ENCODE assay signal across 8 mouse cellular contexts in the genomic region with DNA sequence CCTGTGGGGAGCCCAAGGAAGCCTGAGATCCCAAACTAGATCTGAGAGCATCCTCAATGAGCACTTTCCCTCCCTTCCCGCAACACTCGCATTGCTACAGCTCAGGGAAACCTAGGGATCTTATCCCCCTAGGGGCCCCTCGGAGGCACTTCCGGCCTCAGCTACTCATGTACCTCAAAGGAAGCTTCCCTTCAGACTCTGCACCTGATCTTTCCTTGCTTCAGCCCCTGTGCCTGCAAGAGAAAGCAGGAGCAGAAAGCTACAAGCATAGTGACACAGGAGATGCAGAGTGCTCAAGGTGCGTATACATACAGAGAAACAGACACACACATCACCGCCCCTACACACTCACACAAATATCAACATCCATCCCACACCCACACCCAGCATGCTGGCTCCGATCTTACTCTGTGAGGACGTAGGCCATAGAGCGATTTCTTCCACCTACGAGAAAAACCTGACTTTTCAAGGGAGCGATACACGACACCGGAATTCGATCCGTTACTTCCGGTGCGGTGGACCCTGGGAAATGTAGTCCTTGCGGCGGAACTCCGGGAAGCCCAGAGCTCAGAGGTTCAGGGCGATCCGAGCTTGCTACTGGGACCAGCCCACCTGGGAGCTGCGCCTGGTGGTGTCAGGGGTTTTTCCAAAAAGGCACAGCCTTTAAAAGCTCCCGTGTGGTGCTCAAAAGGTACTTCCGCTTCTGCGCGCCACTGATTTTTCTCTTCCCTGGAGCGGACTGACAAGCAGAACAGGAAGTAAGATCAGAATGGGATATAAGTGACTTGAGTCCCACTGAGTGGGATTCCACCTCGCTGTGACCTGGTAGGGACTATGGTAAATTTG. TPM values are rescaled to one million over a fixed set of nuclear protein-coding genes. Genes with fewer than 3 reads are reported as not detected.
DNase-seq lines count a peak whose midpoint lies in the region; ATAC-seq lines count a peak whose summit lies in the region.

A gene (minus strand): TSS at position 489 of the 846 bp plus-strand sequence.

- 0 out of 2 replicates have a peak, but pooled peaks cover 5% of the 10 kb centered on the region for H3K4me1 ChIP-seq in intestine, embryonic 14.5 days (replicated peaks; ENCODE audit: control insufficient read depth, insufficient read depth, low read length)

- under 1% methylated on average over 29 of the region's 29 CpGs for WGBS in intestine, embryonic 14.5 days

- peak; percentile 89 for ATAC-seq in intestine, embryonic 14.5 days (replicated peaks; ENCODE audit: low FRiP score, low TSS enrichment, low read depth)

- peak within 1 kb of the TSS; percentile 86 for H3K27ac ChIP-seq in intestine, embryonic 14.5 days (ENCODE audit: low read depth)

- peak within 1 kb of the TSS; percentile 65 for H3K9ac ChIP-seq in intestine, embryonic 14.5 days (ENCODE audit: low read length)

- intact Hi-C loops in left cerebral cortex, postnatal 14 days (cut with DNase I) = no loop called here

- no peaks in the 10 kb centered on the region for H3K27me3 ChIP-seq in intestine, embryonic 14.5 days (replicated peaks; ENCODE audit: control insufficient read depth, insufficient read depth, low read length)

- H3K9me3 ChIP-seq in intestine, embryonic 14.5 days (ENCODE audit: control insufficient read depth, low read length) = peaks cover 19% of the 10 kb centered on the region

- DNase-seq in adrenal gland, adult 18-20 months (ENCODE audit: low spot score in 2 of 2) = peak; percentile 70 to 74
- peak; percentile 87 for DNase-seq in embryo, embryonic 11 days
- peak; percentile 52 for DNase-seq in gastrocnemius, postnatal 25 days
- DNase-seq in intestine, embryonic 14.5 days (ENCODE audit: low spot score) = peak; percentile 94
- peak; percentile 76 for DNase-seq in left cerebral cortex, postnatal 14 days (ENCODE audit: low spot score in 2 of 2)
- peak; percentile 79 for DNase-seq in mesoderm, embryonic 11.5 days (ENCODE audit: low read depth, low spot score)
- peak; percentile 66 for DNase-seq in right cerebral cortex, postnatal 36 days (ENCODE audit: low spot score in 2 of 2)
- DNase-seq in yolk sac, embryonic 10.5 days (ENCODE audit: low spot score) = peak; percentile 85

- no peaks in the 10 kb centered on the region for H3K36me3 ChIP-seq in intestine, embryonic 14.5 days (ENCODE audit: control insufficient read depth, insufficient read depth, low read length)

- H3K4me2 ChIP-seq in intestine, embryonic 14.5 days (ENCODE audit: low read length) = peak within 1 kb of the TSS; percentile 79

- H3K4me3 ChIP-seq in intestine, embryonic 14.5 days (ENCODE audit: low read depth, low read length) = peak within 1 kb of the TSS; percentile 65

RNA-seq across cellular contexts. Expression of the gene that starts here (rescaled TPM):
- total RNA-seq in adrenal gland, adult 18-20 months (2021) = 10 to 100 TPM; 10.7 to 11.2 TPM
- total RNA-seq in gastrocnemius, postnatal 25 days (2021) = 1 to 10 TPM; 6.3 to 7.2 TPM
- polyA plus RNA-seq in intestine, embryonic 14.5 days (2014; fragmentation: Nextera tagmentation; extraction: Ambion mirVana) = 16.8 and 18.7 TPM in 2 replicates
- total RNA-seq in left cerebral cortex, postnatal 14 days (2021) = 10 to 100 TPM; 22.2 to 22.5 TPM

Comparison
In these comparisons a context has a peak if more than half of its experiments do, and no peak if none do; other contexts are left out.
1. Peak in every context shown above with its lines: DNase-seq, ATAC-seq, H3K4me3 ChIP-seq and H3K27ac ChIP-seq.